Mouse (Mus musculus): Measurements from ENCODE around the gene Apba1.

DNA sequence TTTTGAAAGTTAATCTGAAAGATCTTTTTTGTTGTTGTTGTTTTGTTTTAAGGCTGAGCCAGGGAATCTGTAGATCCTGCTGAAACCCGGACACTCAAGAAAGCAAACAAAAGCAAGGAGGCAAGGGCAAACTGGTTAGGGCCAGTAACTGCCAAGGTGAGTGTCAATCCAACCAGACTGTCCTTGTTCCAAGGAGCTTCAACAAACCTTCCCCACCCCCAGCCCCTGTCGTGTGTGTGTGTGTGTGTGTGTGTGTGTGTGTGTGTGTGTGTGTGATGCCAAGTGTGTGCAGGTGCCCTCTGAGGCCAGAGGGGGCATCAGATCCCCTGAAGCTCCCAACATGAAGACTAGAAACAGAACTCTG, 210.2 kb downstream of the Apba1 start:
- no peak for TF ChIP-seq CTCF (IDR thresholded peaks at IDR 0.05; ENCODE audit: low read depth)
- no peak for TF ChIP-seq EP300 (IDR thresholded peaks at IDR 0.05; ENCODE audit: low read depth)
